Mouse (Mus musculus) bone marrow macrophage, adult 2 months (primary cell): ENCODE data around the gene Rsbn1.

Experiments used
- CTCF ChIP-seq: IDR thresholded peaks from 2 replicates; pipeline ENCODE4 v1.5.1; 2012; ENCODE audit warnings: low read depth, mild to moderate bottlenecking, low read length, moderate library complexity
- POLR2A ChIP-seq: IDR thresholded peaks from 2 replicates; pipeline ENCODE4 v1.6.1; 2012; ENCODE audit warnings: mild to moderate bottlenecking, low read depth, low read length, borderline replicate concordance

GRCm38 (mm10) chr3:103864200-103864599, 49.7 kb upstream of the Rsbn1 start:
- TF ChIP-seq CTCF (no peak), POLR2A (no peak)
